Mouse (Mus musculus) liver, embryonic 16.5 days (tissue): Measurements from ENCODE around the gene Fetub. TPM values are rescaled to one million over a fixed set of nuclear protein-coding genes. Genes with fewer than 3 reads are reported as not detected.

Experiments
- ATAC-seq: fragments of 200-750 bp; cut with Nextera tagmentation; 2 replicates; pipeline ENCODE4 v1.8.0; 2017; ENCODE audit warnings: low read depth, mild to moderate bottlenecking, moderate number of reproducible peaks, moderate library complexity
- H3K27ac ChIP-seq: fragments of 300-500 bp; sonication (generic); 2 replicates; pipeline ENCODE4 v1.5.1; 2014; ENCODE audit warnings: mild to moderate bottlenecking, low read length
- H3K27me3 ChIP-seq: fragments of 300-500 bp; sonication (generic); 2 replicates; pipeline ENCODE4 v1.6.1; 2014; ENCODE audit warnings: low read depth, low read length, mixed read lengths; ENCODE audit not compliant: control insufficient read depth, insufficient read depth
- H3K36me3 ChIP-seq: fragments of 300-500 bp; sonication (generic); 2 replicates; pipeline ENCODE4 v1.6.1; 2014; ENCODE audit warnings: mild to moderate bottlenecking; ENCODE audit not compliant: control insufficient read depth, insufficient read depth
- H3K4me1 ChIP-seq: fragments of 300-500 bp; sonication (generic); 2 replicates; pipeline ENCODE4 v1.6.1; 2014; ENCODE audit warnings: low read depth, low read length, mixed read lengths; ENCODE audit not compliant: control insufficient read depth
- H3K4me2 ChIP-seq: fragments of 300-500 bp; sonication (generic); 2 replicates; pipeline ENCODE4 v1.6.1; 2014; ENCODE audit warnings: low read depth, low read length, mixed read lengths
- H3K4me3 ChIP-seq: fragments of 300-500 bp; sonication (generic); 2 replicates; pipeline ENCODE4 v1.5.1; 2014; ENCODE audit warnings: low read depth, mild to moderate bottlenecking, low read length
- H3K9ac ChIP-seq: fragments of 300-500 bp; sonication (generic); 2 replicates; pipeline ENCODE4 v1.6.1; 2014; ENCODE audit warnings: low read depth, low read length
- H3K9me3 ChIP-seq: fragments of 300-500 bp; sonication (generic); replicated peaks from 2 replicates; pipeline ENCODE4 v1.6.1; 2016; ENCODE audit warnings: low read length; ENCODE audit not compliant: control insufficient read depth
- WGBS: fragments of 180-500 bp; shearing (Covaris S2); extraction: QIAGEN DNeasy Blood & Tissue Kit; methylation state at CpG from one replicate; pipeline ENCODE4 v1.1.7; 2014; ENCODE audit not compliant: insufficient replicate concordance; 5-methylcytosine and 5-hydroxymethylcytosine counted together
- polyA plus RNA-seq: library from polyadenylated mRNA; unstranded; fragments of >200 nt; fragmentation: Nextera tagmentation; extraction: Ambion mirVana; gene quantifications from 2 replicates; pipeline ENCODE4 v1.2.1, GENCODE M21; 2015

Fetub gene
- polyA plus RNA-seq, 1 experiment from 2014 or later: 19.3 TPM

DNA sequence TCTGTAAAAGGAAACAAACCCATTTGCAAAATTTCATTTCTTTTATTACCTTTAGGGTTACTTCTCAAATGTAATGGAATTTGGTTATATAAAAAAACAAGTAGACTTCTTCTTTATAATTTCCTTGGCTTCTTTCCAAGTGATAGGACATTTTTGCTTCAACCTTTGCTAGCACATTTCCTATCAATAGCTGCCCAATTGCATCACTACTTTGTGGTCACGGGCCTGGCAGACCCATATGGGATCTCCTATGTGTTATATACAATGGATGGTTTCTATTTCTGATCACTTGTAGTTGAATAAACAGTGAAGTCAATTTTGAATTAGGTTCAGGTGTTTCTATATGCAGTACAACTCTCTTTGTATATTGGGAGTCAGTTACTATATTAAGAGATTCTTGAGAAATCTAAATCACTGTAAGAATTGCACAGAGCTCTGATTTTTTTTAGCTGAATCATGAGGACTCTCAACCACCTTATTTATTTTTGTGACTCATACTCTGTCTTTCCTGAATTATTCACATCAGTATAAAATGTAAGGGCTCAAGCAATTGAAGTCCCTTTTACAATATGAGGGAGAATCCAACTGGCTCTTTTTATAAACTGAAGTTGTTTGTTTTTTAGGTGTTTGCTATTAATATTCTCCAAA, 49.4 kb downstream of the Fetub start:
- no peak overlapping the region for H3K27ac ChIP-seq
- 45% methylated on average over 1 of the region's 1 CpGs for WGBS
- no peaks in the 10 kb centered on the region for H3K4me1 ChIP-seq
- H3K9ac ChIP-seq: no peak overlapping the region
- H3K9me3 ChIP-seq: no peaks in the 10 kb centered on the region
- no peaks in the 10 kb centered on the region for H3K36me3 ChIP-seq
- no peak overlapping the region for H3K4me2 ChIP-seq
- no peak overlapping the region for H3K4me3 ChIP-seq
- no peak for ATAC-seq
- no peaks in the 10 kb centered on the region for H3K27me3 ChIP-seq

Other genes starting within 250 kb of the Fetub start
- not detected in 2 replicates for gene Crygs, start 106.8 kb upstream of the Fetub start, polyA plus RNA-seq
- 27.2 and 27.3 TPM in 2 replicates for gene Tbccd1, start 60.7 kb upstream of the Fetub start, polyA plus RNA-seq
- 50.7 and 54.4 TPM in 2 replicates for gene Dnajb11, start 60.5 kb upstream of the Fetub start, polyA plus RNA-seq
- gene Ahsg, start 27.1 kb upstream of the Fetub start, polyA plus RNA-seq: 5,304 and 6,290 TPM in 2 replicates
- gene Hrg, start 32.7 kb downstream of the Fetub start, polyA plus RNA-seq: 6.4 and 9.0 TPM in 2 replicates
- gene Kng2, start 111.1 kb downstream of the Fetub start, polyA plus RNA-seq: 109 and 122 TPM in 2 replicates
- 1,254 and 1,294 TPM in 2 replicates for gene Kng1, start 139.5 kb downstream of the Fetub start, polyA plus RNA-seq
- gene Eif4a2, start 189.1 kb downstream of the Fetub start, polyA plus RNA-seq: 57.0 and 58.0 TPM in 2 replicates
- 104 and 124 TPM in 2 replicates for gene Rfc4, start 209.4 kb downstream of the Fetub start, polyA plus RNA-seq
- not detected in 2 replicates for gene Adipoq, start 228.2 kb downstream of the Fetub start, polyA plus RNA-seq